Mouse (Mus musculus) MN1 (cell line): ENCODE measurements around the gene Izumo1r.

ENCODE experiments used
- DNase-seq: peaks from one replicate; pipeline ENCODE4 v3.0.0-alpha.2; 2016; ENCODE audit warnings: low spot score

Izumo1r gene

DNA sequence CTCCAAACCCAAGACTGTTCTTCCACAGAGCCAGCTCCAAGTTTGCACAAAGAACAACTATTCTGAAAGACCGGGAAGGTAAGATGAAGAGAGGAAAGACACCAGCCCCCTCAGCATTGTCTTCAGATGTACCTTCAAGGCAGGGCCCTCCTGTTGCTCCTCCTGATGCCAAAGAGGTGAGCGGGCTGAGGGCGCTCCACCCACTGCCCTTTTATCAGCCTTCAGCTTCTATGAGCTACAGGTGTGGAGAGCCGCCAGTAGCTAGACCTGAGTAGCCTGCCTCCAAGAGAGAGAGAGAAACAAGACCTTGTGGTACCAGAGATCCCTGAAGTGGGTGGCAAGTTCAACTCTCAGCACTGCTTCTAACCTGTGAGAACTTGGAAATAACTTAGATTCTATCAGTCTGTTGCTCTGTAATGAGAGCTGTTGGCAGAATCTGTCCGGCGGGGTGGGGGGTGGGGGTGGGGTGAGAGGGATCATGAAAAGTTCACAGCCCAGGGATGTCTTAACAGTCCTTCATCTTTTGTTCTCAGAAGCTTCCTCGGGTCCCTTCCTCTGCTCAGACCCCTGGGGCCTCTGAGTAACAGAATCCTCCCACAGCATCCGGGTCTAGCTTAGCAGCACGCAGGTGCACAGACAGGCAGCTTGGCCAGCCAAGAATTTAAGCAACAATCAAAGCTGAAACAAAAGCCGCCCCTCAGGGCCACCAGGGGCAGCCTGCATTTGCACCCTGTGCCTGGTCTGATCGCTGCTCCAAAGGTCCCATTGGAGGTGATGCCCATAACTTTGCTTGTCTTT, at the start of gene Izumo1r:
Izumo1r (minus strand) TSS at position 369 of the 798 bp plus-strand sequence.
- no peak for DNase-seq

DNA sequence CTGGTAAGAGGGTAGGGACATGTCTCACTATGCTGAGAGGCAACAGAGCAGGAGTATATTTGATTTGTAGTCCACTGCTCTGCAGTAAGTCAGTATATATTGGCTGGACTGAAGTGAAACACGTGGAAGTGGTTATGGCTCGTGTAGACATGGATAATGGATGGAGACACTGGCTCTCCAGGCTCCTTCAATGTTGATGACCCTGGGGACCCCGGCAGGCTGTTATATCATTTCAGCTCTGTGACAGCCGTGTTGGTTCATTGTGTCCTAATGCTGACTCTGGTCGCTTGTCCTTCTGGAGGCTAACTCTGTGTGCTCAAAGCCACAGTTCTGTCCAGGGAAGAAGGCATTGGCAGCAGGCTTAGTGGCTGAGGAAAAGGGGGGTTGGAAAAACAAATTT, 47.3 kb upstream of the Izumo1r start:
- no peak for DNase-seq

DNA sequence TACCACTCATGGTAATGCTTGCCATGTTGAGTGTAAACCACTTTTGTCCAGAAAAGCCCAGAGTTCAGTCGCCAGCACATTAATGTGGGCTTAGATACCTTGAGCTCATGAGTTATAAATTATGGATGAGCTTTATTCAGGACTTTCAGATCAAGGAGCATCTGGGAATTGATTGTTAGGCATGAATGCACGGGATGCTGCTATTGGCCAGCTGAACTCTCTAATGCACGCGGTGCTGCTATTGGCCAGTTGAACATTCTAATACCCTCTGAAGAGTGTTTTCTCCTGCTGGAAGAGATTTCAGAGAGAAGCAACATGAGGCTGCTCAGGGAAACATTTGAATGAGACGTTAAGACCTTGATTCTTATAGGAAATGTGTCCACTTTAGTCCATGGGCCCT, 45.1 kb upstream of the Izumo1r start:
- DNase-seq: no peak

DNA sequence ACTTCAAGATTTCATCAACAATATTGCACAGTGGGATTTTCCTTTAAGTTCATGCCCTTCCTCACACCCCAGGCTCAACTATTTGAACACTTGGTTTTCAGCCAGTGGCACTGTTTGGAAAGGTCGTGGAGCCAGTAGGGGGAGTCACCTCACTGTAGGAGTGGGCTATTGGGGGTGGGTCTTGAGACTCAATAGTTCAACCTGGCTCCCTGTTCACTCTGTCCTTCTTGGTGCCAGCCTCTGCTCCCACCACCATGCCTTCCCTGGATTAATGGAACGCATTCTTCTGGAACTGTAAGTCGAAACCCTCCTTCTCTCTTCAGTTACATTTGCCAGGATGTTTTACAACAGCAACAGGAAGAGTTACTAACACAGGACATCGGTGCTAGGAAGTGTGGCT, 42.9 kb upstream of the Izumo1r start:
- DNase-seq: no peak

DNA sequence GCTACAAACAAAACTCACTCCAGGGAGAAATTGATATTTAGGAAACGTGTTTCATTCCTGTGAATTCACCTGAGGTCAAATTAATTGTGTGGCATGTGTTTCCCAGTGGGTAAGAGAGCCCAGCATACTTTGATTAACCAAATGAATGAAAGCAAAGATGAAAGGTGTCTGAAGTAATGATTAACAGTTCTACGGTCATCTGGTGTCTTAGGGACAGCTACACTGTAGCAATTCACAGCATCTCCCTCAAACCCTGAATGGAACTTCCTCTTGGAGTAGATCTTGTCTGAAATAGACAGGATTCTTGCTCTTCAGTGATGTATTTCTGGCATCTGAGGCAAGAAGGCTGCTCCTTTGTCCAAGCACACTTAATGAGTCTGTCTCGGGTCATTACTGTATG, 42.2 kb upstream of the Izumo1r start:
- DNase-seq: no peak

DNA sequence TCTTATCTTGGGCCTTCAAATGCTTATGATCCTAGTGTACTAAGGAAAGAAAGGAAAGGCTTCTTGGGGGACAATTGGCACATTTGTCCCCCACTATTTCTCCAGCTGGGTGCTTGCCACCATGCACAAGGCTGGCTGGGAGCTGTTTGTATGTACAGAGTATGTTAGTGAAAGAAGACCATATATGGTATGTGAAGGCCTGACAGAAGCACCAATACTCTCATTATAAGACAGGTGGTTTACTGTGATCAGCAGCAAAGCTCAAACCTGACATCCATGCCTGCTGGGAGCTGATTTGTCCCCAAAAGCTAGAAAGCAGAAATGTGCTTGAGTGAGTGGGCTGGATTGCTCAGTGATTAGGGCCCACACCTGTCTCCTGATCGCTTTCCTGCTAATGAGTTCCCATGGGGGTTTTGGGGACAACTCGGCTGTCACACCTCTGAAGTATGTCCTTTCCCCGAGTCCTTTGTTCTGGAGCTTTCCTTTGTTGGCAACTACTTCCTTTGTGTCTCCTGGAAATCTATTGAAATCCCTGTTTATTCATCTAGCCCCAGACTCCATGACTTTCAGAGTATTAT, 38.5 kb upstream of the Izumo1r start:
- DNase-seq: no peak

DNA sequence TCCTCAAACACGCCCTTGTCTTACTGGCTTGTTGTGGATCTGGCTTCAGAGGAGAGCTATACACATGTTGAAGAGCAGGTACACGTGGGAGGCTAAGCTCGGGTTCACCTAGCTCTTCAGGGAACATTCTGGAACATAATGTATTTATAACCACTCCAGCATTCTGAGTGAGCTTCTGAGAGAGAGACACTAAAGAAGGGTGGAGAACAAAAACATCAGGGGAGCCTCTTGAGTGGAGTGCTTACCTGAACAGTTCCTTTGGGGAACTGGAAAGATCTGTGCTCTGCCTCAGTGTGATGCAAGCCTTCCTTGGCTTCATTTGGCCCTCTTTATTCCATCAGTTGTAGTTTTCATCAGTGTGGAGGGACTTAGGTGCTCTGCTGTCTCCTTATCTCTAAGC, 35.9 kb upstream of the Izumo1r start:
- no peak for DNase-seq

DNA sequence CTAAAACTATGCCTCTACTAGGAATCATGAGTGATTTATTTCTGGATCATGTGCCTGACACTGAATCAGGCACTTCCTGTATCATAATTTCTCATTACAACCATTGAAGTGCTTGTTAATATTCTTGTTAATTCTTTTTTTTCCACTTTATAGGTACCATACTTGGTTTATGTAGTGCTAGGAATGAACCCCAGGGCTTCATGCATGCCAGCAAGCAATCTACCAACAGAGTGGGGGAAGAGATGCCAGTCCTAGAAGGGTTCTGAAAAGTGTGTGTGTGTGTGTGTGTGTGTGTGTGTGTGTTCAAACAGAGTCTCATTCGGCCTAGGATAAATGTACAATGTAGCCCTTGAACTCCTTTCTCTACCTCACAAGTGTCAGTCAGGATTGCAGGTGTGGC, 33.6 kb upstream of the Izumo1r start:
- DNase-seq: no peak

DNA sequence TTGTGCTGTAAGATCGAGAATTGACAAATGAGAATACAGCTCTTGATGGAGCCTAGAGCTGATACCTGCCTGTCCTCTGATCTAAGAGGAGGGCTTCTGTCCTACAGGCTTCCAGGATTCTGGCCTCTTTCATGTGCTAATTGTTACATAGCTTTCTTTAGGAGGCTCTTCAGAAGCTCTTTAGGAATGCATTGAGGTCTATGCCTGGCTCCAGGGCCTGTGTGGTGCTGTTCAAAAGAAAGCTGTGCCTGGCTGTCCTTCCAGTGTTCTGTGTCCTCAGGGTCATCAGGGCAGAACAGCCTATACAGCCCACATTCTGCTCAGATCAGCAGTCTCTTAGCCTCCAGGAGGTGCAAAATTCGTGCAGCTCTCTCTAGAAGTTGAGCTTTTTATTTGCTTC, 31.1 kb upstream of the Izumo1r start:
- no peak for DNase-seq

DNA sequence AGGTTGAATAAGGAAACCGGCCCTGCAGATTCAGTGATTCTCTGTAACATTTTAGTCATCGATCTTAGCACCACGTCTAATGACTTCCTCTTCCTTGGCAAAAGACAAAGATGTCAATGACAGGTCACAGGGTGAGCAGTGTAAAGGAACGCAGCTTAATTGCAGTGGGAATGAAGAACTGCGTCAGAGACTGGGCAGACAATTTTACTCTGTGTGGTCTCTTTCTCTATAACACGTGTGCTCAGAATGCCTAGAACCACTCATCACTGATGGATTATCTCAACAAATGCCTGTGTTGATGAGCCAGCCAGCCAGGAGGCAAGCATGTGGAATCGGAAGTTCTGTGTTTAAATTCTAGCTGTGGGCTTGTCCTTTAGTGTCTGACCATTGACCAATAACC, 28.2 kb upstream of the Izumo1r start:
- DNase-seq: no peak

DNA sequence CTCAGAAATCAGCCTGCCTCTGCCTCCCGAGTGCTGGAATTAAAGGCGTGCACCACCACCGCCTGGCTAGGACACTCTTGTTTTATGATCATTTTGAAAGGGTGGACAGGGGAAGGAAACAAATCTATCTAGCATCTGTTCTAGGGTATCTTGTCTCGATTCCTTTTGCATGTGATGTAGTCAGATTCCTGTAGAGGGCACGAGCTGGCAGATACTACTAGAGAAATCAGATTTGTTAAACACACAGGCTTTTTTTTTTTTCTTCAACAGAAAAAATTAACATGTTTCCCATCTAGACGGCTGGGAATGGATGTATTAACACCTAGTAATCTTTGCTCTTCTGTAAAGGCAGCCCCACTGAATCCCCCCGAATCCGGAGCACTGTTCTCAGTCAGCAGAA, 27.5 kb upstream of the Izumo1r start:
- no peak for DNase-seq

DNA sequence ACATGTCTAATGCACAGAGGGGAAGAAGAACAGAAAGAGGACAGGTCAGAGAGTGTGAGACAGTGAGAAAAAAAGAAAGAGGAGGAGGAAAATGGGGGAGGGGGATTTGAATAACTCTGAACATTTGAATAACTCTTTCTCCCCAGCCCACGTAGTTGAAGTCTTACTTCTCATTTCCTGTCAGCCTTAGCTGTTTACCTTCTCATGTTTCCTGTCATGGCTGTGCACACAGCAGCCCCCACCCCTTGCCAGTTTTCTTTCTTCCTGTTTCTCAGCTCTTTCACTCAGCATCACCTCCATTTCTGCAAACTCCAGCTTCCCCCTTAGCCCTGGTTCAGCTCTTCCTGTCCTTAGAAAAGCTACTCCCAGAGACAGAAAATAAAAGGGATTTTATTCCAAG, 22.8 kb upstream of the Izumo1r start:
- DNase-seq: no peak

DNA sequence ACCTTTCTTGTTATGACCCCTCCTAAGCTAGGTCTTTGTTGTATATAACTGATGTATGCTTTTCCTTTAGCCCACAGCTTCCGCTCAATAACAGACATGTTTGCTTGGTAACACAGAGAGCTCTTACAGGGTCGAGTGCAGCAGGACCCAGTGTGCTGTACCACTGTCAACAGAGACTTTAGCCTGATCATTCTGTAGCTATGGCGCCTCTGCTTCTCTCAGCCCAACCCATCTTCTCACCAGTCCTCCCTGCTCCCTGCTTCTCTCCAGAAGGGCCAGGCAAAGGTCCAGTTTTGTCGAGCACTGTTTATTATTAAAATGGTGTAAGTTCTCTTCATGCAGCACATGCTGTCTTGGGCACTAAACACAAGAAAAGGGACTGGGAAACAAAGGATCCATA, 19.9 kb upstream of the Izumo1r start:
- DNase-seq: no peak

DNA sequence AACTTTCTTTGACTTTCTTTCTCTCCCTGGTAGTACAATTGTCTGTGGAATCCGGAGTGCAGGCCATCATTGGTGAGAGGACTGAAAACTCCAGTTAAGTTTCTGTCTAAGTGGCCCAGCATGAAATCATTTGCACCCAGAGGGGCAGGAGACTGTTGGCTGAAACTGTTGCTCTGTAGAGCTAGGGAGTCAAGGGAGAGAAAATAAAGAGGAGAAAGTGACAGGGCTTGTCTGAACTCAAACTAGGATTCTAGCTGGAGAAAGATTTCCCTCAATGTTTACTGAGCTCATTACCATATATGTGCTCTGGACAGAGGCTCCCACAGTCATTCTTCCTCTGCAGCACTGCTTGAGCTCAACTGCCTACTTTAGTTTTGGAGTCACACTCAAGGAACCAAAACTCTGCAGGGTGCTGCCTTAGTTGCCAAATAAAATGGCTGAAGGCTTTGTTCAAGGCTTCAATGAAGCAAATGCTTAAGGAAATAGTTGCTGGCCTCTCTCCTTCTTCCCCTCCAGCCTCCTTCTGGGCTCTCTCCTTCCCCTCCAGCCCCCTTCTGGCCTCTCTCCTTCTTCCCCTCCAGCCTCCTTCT, 18.3 kb upstream of the Izumo1r start:
- DNase-seq: no peak

DNA sequence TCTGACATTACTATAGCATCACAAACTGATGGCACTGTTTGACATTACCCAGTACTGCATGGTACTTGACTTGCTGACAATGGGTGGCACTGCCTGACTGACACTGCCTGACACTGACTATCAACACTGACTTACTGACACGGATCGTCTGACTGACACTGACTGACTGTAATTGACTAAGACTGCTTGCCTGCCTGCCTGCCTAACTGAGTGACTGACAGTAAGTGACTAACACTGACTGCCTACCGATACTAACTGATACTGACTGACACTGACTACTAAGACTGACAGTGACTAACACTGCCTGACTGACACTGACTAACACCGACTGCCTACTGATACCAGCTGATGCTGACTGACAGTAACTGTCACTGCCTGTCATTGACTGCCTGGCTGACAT, 17.5 kb upstream of the Izumo1r start:
- DNase-seq: no peak

DNA sequence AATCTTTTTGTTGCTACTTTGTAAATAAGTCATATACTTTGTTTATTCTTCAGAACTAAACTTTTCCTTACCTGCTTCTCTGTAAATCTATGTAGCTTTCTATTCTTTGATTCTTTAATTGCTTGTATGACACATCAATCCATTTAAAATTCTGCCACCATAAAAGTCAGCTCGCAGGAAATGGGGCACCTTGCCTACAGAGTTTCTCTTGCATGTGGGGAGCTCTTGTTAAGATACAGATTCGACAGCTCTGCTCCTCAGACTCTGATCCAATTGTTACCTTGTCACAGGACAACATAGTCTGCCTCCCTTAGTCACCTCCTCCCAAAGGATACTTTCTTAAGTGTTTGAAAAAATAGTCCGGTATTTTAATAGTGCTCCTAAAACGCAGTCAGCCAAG, 16.9 kb upstream of the Izumo1r start:
- no peak for DNase-seq

DNA sequence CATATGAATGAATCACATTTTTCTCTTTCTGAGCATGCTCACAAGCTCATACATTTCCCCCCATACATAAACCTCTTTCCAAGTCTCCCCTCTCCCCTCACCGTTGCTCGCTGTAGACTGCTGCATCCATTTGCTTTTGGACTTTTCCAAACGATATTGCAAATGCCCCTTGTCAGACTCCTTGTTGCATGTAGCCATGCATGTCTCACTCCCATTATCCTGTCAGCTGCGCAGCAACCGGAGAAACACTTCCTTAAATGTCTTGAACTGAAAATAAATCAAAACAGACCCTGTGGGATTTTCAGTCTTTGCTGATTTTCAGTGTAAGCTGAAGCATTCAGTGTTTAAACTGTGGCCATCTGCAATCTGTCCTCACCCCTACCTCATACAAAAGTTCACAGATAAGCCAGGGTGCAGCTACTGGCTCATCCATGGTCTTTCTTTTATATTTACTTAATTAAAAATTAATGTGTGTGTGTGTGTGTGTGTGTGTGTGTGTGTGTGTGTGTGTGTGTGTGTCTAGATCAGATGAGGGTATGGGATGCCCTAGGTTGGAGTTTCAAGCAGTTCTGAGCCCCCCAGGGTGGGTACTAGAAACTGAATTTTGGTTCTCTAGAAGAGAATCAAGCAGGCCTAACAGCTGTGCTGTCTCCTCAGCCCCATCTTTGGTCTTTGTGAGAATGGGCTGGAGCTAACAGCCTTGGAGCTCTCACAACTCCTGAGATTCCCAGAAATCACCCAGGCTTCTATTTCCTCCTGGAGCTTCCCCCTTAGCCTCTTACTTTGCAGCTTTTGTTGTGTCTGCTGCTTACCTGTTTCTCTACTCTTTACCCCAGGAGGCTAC, 15.3 kb upstream of the Izumo1r start:
- no peak for DNase-seq

DNA sequence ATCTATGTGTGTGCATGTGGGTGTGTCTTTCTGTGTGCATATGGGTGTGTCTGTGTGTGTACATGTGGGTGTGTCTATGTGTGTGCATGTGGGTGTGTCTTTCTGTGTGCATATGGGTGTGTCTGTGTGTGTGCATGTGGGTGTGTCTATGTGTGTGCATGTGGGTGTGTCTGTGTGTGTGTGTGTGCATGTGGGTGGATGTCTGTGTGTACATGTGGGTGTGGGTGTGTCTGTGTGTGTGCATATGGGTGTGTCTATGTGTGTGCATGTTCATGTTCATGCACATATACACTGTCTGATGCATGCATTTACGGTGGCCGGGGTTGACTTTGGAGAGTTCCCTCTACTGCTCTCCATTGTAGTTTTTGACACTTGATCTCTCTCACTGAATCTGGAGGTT, 13.9 kb upstream of the Izumo1r start:
- DNase-seq: no peak

DNA sequence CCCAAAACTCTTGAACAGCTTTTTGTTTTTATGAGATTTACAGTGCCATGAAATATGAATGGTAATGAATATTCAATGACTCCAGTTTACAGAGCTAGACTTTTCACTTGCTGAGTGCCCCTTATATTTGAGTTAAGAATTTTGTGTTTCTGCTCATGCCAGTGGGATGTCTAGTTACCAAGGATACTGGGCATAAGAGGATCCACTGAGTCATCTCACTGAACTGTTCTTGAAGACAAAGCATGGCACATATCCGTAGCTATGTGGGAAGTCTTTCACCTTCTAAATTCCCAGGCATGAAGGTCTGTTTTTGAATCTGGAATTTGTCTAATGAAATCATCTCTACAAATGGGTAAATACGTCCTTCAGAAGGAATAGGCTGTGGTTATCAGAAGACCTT, 8.3 kb upstream of the Izumo1r start:
- DNase-seq: no peak

DNA sequence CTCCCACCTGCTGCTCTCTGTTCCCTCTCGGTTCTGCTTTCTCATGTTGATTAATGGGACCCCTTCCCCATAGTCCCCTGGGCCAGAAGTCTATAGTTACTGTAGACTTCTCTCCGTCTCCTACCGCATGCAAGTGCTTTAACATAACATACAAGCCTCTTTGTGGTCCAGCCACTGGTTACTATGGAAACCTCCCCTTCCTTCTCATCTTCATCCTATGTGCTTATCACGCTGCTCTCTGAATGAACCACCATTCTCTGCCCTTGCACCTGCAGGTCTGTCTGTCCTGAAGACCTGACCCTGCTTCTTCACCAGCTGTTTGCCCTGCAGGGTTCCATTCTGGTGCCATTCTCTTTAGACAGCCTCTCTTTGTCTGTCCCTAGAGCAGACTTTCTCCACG, 6.2 kb upstream of the Izumo1r start:
- no peak for DNase-seq

DNA sequence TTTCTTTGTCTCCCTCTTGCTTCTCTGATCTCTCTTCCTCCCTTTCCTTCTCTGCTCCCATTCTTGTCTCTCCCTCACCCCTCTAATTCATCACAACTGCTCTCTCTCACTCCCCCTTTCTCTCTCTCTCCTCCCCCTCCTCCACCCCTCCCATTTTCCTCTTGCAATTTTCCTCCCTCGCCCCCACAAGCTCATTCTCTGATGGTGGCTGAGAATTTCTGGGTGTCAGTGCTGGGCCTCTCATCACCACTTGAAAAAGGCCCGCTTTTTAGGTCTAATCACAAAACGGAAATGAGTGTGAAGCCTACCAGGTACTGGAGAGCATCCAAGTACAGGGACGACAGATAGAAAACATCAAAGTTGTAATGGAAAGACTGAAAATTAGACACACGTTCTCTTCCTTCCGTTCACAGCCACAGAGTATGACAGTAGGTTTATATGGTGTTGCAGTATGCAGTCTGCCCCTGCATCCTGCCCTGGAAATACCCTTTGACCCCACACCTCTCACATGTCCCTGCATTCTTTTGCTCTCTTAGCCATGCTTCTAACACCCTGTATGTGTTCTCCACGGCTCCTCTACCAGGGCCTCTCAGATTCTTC, 4.2 kb upstream of the Izumo1r start:
- no peak for DNase-seq

DNA sequence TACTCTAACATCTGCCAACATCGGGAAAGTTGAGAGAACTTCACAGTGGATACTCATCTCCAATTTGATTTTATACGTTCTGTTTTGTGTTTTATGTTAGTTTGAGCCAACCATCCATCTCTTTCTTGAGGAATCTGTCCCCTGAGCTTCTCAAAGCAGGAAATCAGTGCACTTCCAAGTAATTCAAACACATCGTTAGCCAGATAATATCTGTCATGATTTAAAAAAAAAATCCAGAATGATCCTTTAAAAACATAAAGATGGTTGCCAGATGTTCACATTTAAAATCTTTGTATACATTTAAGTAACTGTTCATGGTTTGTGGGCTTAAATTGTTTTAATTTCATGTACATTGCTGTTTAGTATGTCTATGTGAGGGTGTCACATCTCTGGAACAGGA, 2.2 kb upstream of the Izumo1r start:
- DNase-seq: no peak
